Mouse (Mus musculus) MEL (cell line): Measurements from ENCODE around the gene Gm20431. TPM values are rescaled to one million over a fixed set of nuclear protein-coding genes. Genes with fewer than 3 reads are reported as not detected.
A peak's percentile ranks its signal among the peaks of the same experiment; 100 is the strongest.

ENCODE experiments used
- DNase-seq: peaks from one replicate; pipeline ENCODE4 v3.0.0; 2011; ENCODE audit warnings: low read depth, low spot score
- H3K27ac ChIP-seq: 2 replicates; pipeline ENCODE4 v1.5.1; 2012; ENCODE audit warnings: low read depth, mild to moderate bottlenecking, control low read depth, low read length, moderate library complexity; ENCODE audit not compliant: control insufficient read depth
- H3K27me3 ChIP-seq, 2 experiments: fragments of 150-350 bp in 1 of 2; sonication (generic) in 1 of 2; 2 replicates each; pipeline ENCODE4 v1.6.1; 2012; ENCODE audit warnings: low read length in 2 of 2, mild to moderate bottlenecking in 2 of 2, improper control_type of control experiment in 1 of 2, moderate library complexity in 1 of 2; ENCODE audit not compliant: insufficient read depth in 2 of 2, control insufficient read depth in 1 of 2
- H3K36me3 ChIP-seq, 2 experiments: 2 replicates each; pipeline ENCODE4 v1.6.1; 2012 to 2014; ENCODE audit warnings: low read length in 2 of 2, improper control_type of control experiment in 1 of 2, inconsistent platforms in 1 of 2, mild to moderate bottlenecking in 1 of 2; ENCODE audit not compliant: insufficient read depth in 2 of 2, control insufficient read depth in 1 of 2
- H3K4me1 ChIP-seq, 2 experiments: fragments of 150-350 bp in 1 of 2; sonication (generic) in 1 of 2; 2 replicates each; pipeline ENCODE4 v1.6.1; 2012; ENCODE audit warnings: low read length in 2 of 2, improper control_type of control experiment in 1 of 2, mild to moderate bottlenecking in 1 of 2; ENCODE audit not compliant: insufficient read depth in 2 of 2, control insufficient read depth in 1 of 2
- H3K4me3 ChIP-seq, 2 experiments: fragments of 150-350 bp in 1 of 2; sonication (generic) in 1 of 2; 2 replicates each; pipeline ENCODE4 v1.5.1; 2012; ENCODE audit warnings: low read depth in 2 of 2, low read length in 2 of 2, mild to moderate bottlenecking in 2 of 2, moderate library complexity in 2 of 2, control low read depth in 1 of 2, improper control_type of control experiment in 1 of 2; ENCODE audit not compliant: control insufficient read depth in 1 of 2, insufficient read depth in 1 of 2
- H3K79me2 ChIP-seq: 2 replicates; pipeline ENCODE4 v1.6.1; 2012; ENCODE audit warnings: mild to moderate bottlenecking, low read length, moderate library complexity; ENCODE audit not compliant: control insufficient read depth, poor library complexity, insufficient read depth
- H3K9ac ChIP-seq: 2 replicates; pipeline ENCODE4 v1.6.1; 2012; ENCODE audit warnings: low read depth, mild to moderate bottlenecking, control low read depth, low read length, moderate library complexity; ENCODE audit not compliant: control insufficient read depth, poor library complexity, severe bottlenecking
- H3K9me3 ChIP-seq: fragments of 150-350 bp; sonication (generic); replicated peaks from 2 replicates; pipeline ENCODE4 v1.6.1; 2012; ENCODE audit warnings: mild to moderate bottlenecking, low read length, improper control_type of control experiment, moderate library complexity; ENCODE audit not compliant: insufficient read depth
- BHLHE40 ChIP-seq: IDR thresholded peaks from 2 replicates; pipeline ENCODE4 v1.6.1; 2012; ENCODE audit warnings: low read depth, mild to moderate bottlenecking, inconsistent platforms, low read length, improper control_type of control experiment, borderline replicate concordance
- CHD1 ChIP-seq: IDR thresholded peaks from 2 replicates; pipeline ENCODE4 v1.6.1; 2012; ENCODE audit warnings: low read depth, mild to moderate bottlenecking, inconsistent platforms, low read length, improper control_type of control experiment
- CHD2 ChIP-seq: IDR thresholded peaks from 2 replicates; pipeline ENCODE4 v1.6.1; 2011; ENCODE audit warnings: low read length, improper control_type of control experiment
- CTCF ChIP-seq, 3 experiments: IDR thresholded peaks in 2 of 3; conservative IDR thresholded peaks in 1 of 3; 2 replicates each; pipeline ENCODE4 v1.5.1; 2011 to 2012; ENCODE audit warnings: low read length in 3 of 3, low read depth in 2 of 3, mild to moderate bottlenecking in 2 of 3, improper control_type of control experiment in 1 of 3, inconsistent platforms in 1 of 3, mixed read lengths in 1 of 3, moderate library complexity in 1 of 3; ENCODE audit not compliant: control insufficient read depth in 1 of 3, insufficient read depth in 1 of 3, poor library complexity in 1 of 3, severe bottlenecking in 1 of 3
- E2F4 ChIP-seq: IDR thresholded peaks from 2 replicates; pipeline ENCODE4 v1.6.1; 2011; ENCODE audit warnings: low read depth, low read length, improper control_type of control experiment, borderline replicate concordance
- ELF1 ChIP-seq: IDR thresholded peaks from 2 replicates; pipeline ENCODE4 v1.6.1; 2014; ENCODE audit warnings: low read depth, mild to moderate bottlenecking, inconsistent platforms, low read length, improper control_type of control experiment, moderate library complexity
- EP300 ChIP-seq, 2 experiments: IDR thresholded peaks; 2 replicates each; pipeline ENCODE4 v1.6.1; 2011; ENCODE audit warnings: improper control_type of control experiment in 2 of 2, low read length in 2 of 2, low read depth in 1 of 2, mild to moderate bottlenecking in 1 of 2
- ETS1 ChIP-seq: IDR thresholded peaks from 2 replicates; pipeline ENCODE4 v1.6.1; 2012; ENCODE audit warnings: low read depth, mild to moderate bottlenecking, inconsistent platforms, low read length, improper control_type of control experiment, moderate library complexity
- GABPA ChIP-seq: IDR thresholded peaks from 2 replicates; pipeline ENCODE4 v1.6.1; 2012; ENCODE audit warnings: low read depth, mild to moderate bottlenecking, inconsistent platforms, low read length, improper control_type of control experiment, moderate library complexity
- GATA1 ChIP-seq: IDR thresholded peaks from 2 replicates; pipeline ENCODE4 v1.6.1; 2011; ENCODE audit warnings: low read depth, low read length, improper control_type of control experiment
- HCFC1 ChIP-seq: IDR thresholded peaks from 2 replicates; pipeline ENCODE4 v1.6.1; 2012; ENCODE audit warnings: low read depth, mild to moderate bottlenecking, inconsistent platforms, low read length, improper control_type of control experiment, moderate library complexity
- JUND ChIP-seq: IDR thresholded peaks from 2 replicates; pipeline ENCODE4 v1.6.1; 2011; ENCODE audit warnings: low read depth, mild to moderate bottlenecking, improper control_type of control experiment, low read length
- KAT2A ChIP-seq: conservative IDR thresholded peaks from 2 replicates; pipeline ENCODE4 v1.6.1; 2012; ENCODE audit warnings: low read depth, low read length, improper control_type of control experiment, inconsistent platforms
- MAFK ChIP-seq: IDR thresholded peaks from 2 replicates; pipeline ENCODE4 v1.6.1; 2011; ENCODE audit warnings: low read depth, mild to moderate bottlenecking, low read length, improper control_type of control experiment, borderline replicate concordance
- MAX ChIP-seq: IDR thresholded peaks from 2 replicates; pipeline ENCODE4 v1.6.1; 2011; ENCODE audit warnings: low read length, improper control_type of control experiment
- MAZ ChIP-seq: IDR thresholded peaks from 2 replicates; pipeline ENCODE4 v1.6.1; 2012; ENCODE audit warnings: low read depth, mild to moderate bottlenecking, inconsistent platforms, low read length, improper control_type of control experiment
- MEF2A ChIP-seq: IDR thresholded peaks from 2 replicates; pipeline ENCODE4 v1.6.1; 2014; ENCODE audit warnings: low read depth, mild to moderate bottlenecking, inconsistent platforms, low read length, improper control_type of control experiment; ENCODE audit not compliant: poor library complexity, insufficient replicate concordance, severe bottlenecking; ENCODE audit errors: extremely low read depth
- MXI1 ChIP-seq: IDR thresholded peaks from 2 replicates; pipeline ENCODE4 v1.6.1; 2011; ENCODE audit warnings: mild to moderate bottlenecking, low read depth, low read length, improper control_type of control experiment
- MYB ChIP-seq: IDR thresholded peaks from 2 replicates; pipeline ENCODE4 v1.6.1; 2011; ENCODE audit warnings: mild to moderate bottlenecking, low read depth, low read length, improper control_type of control experiment
- MYC ChIP-seq: IDR thresholded peaks from 2 replicates; pipeline ENCODE4 v1.6.1; 2011; ENCODE audit warnings: low read depth, mild to moderate bottlenecking, low read length, improper control_type of control experiment, moderate library complexity
- NELFE ChIP-seq: IDR thresholded peaks from 2 replicates; pipeline ENCODE4 v1.6.1; 2011; ENCODE audit warnings: low read depth, low read length, improper control_type of control experiment
- NRF1 ChIP-seq: IDR thresholded peaks from 2 replicates; pipeline ENCODE4 v1.6.1; 2014; ENCODE audit warnings: low read depth, mild to moderate bottlenecking, inconsistent platforms, low read length, improper control_type of control experiment, moderate library complexity; ENCODE audit not compliant: poor library complexity, insufficient read depth, severe bottlenecking
- POLR2A ChIP-seq, 2 experiments: IDR thresholded peaks; 2 replicates each; pipeline ENCODE4 v1.6.1; 2011 to 2012; ENCODE audit warnings: low read length in 2 of 2, mild to moderate bottlenecking in 2 of 2, control low read depth in 1 of 2, improper control_type of control experiment in 1 of 2, low read depth in 1 of 2, moderate library complexity in 1 of 2; ENCODE audit not compliant: control insufficient read depth in 1 of 2, insufficient read depth in 1 of 2, poor library complexity in 1 of 2
- POLR2AphosphoS2 ChIP-seq: IDR thresholded peaks from 2 replicates; pipeline ENCODE4 v1.6.1; 2011; ENCODE audit warnings: low read length, improper control_type of control experiment
- POLR2AphosphoS5 ChIP-seq: IDR thresholded peaks from 2 replicates; pipeline ENCODE4 v1.6.1; 2012; ENCODE audit warnings: low read depth, borderline replicate concordance, mild to moderate bottlenecking, inconsistent platforms, low read length, moderate library complexity, mixed read lengths
- RAD21 ChIP-seq: IDR thresholded peaks from 2 replicates; pipeline ENCODE4 v1.6.1; 2011; ENCODE audit warnings: mild to moderate bottlenecking, low read depth, low read length, improper control_type of control experiment
- RCOR1 ChIP-seq: IDR thresholded peaks from 2 replicates; pipeline ENCODE4 v1.6.1; 2012; ENCODE audit warnings: low read depth, mild to moderate bottlenecking, inconsistent platforms, low read length, improper control_type of control experiment
- SIN3A ChIP-seq: IDR thresholded peaks from 2 replicates; pipeline ENCODE4 v1.6.1; 2012; ENCODE audit warnings: low read length, improper control_type of control experiment, inconsistent platforms
- SMC3 ChIP-seq: IDR thresholded peaks from 2 replicates; pipeline ENCODE4 v1.6.1; 2011; ENCODE audit warnings: low read depth, low read length, improper control_type of control experiment
- TAL1 ChIP-seq: IDR thresholded peaks from 2 replicates; pipeline ENCODE4 v1.6.1; 2012; ENCODE audit warnings: mild to moderate bottlenecking, inconsistent platforms, low read length, moderate library complexity, mixed read lengths
- TBP ChIP-seq: IDR thresholded peaks from 2 replicates; pipeline ENCODE4 v1.8.0; 2011; ENCODE audit warnings: low read depth, low read length, improper control_type of control experiment
- TCF12 ChIP-seq: IDR thresholded peaks from 2 replicates; pipeline ENCODE4 v1.6.1; 2014; ENCODE audit warnings: low read depth, mild to moderate bottlenecking, inconsistent platforms, low read length, improper control_type of control experiment, moderate library complexity
- UBTF ChIP-seq: IDR thresholded peaks from 2 replicates; pipeline ENCODE4 v1.6.1; 2012; ENCODE audit warnings: low read depth, mild to moderate bottlenecking, inconsistent platforms, low read length, improper control_type of control experiment, moderate library complexity, borderline replicate concordance; ENCODE audit not compliant: insufficient read depth
- USF2 ChIP-seq, 2 experiments: IDR thresholded peaks; 2 replicates each; pipeline ENCODE4 v1.6.1; 2011 to 2012; ENCODE audit warnings: improper control_type of control experiment in 2 of 2, low read length in 2 of 2, borderline replicate concordance in 1 of 2, inconsistent platforms in 1 of 2, low read depth in 1 of 2, mild to moderate bottlenecking in 1 of 2; ENCODE audit not compliant: insufficient read depth in 1 of 2
- ZC3H11A ChIP-seq: IDR thresholded peaks from 2 replicates; pipeline ENCODE4 v1.6.1; 2012; ENCODE audit warnings: low read depth, mild to moderate bottlenecking, inconsistent platforms, low read length, improper control_type of control experiment
- ZKSCAN1 ChIP-seq: IDR thresholded peaks from 2 replicates; pipeline ENCODE4 v1.6.1; 2012; ENCODE audit warnings: low read depth, mild to moderate bottlenecking, inconsistent platforms, low read length, improper control_type of control experiment, moderate library complexity
- ZMIZ1 ChIP-seq: IDR thresholded peaks from 2 replicates; pipeline ENCODE4 v1.6.1; 2012; ENCODE audit warnings: low read depth, mild to moderate bottlenecking, inconsistent platforms, low read length, improper control_type of control experiment, moderate library complexity
- polyA plus RNA-seq, 2 experiments: library from polyadenylated mRNA; stranded (reverse) in 1 of 2; unstranded in 1 of 2; fragments of >175 nt in 1 of 2; fragments of >200 nt in 1 of 2; gene quantifications; 2 replicates each; pipeline versions ENCODE4 v1.2.1 to v1.2.4; 2012; ENCODE audit warnings: low replicate concordance in 2 of 2, low read depth in 1 of 2; ENCODE audit not compliant: insufficient read length in 2 of 2, insufficient read depth in 1 of 2, missing spikeins in 1 of 2
- total RNA-seq: library from RNA; depleted of rRNA; stranded (reverse); fragments of 300-350 nt; gene quantifications from 2 replicates; pipeline ENCODE4 v1.2.3, GENCODE M21; 2012

Gm20431 gene
- total and polyA plus RNA-seq, 3 experiments, result 5.9 to 8.1 TPM; not detected in 1

GRCm38 (mm10) chr2:167679902-167680430 lies 18.7 kb upstream of the Gm20431 start:
- DNase-seq, result peak; percentile 87
- Histone ChIP-seq H3K27me3 (no peaks in the 10 kb centered on the region), H3K4me3 (no peak overlapping the region), H3K9ac (no peak overlapping the region), H3K27ac (no peak overlapping the region), H3K9me3 (no peaks in the 10 kb centered on the region), H3K36me3 (peaks cover 0 to 2% of the 10 kb centered on the region in 2 experiments; a peak in 1 of 4 replicates), H3K79me2 (no peaks in the 10 kb centered on the region), H3K4me1 (peaks cover 0 to 13% of the 10 kb centered on the region in 2 experiments; a peak in 1 of 4 replicates)
- TF ChIP-seq POLR2AphosphoS5 (no peak), MXI1 (peak; percentile 19; the same call in 1 of the 2 replicates), MAZ (no peak), MEF2A (no peak), CTCF (IDR thresholded peaks at IDR 0.05 in 2 of 3, conservative IDR thresholded peaks at IDR 0.05 in 1 of 3; ENCODE audit: control insufficient read depth in 1 of 3, insufficient read depth in 1 of 3, low read depth in 2 of 3, low read length in 3 of 3, poor library complexity in 1 of 3, severe bottlenecking in 1 of 3) (peak; percentile 94 to 97 (median 94)), USF2 (IDR thresholded peaks at IDR 0.05; ENCODE audit: borderline replicate concordance in 1 of 2, insufficient read depth in 1 of 2, low read depth in 1 of 2, low read length in 2 of 2) (no peak), UBTF (no peak), EP300 (IDR thresholded peaks at IDR 0.05; ENCODE audit: low read depth in 1 of 2, low read length in 2 of 2) (no peak), RAD21 (peak; percentile 57), TBP (no peak), TAL1 (no peak), KAT2A (no peak), ZMIZ1 (no peak), CHD1 (no peak), SIN3A (no peak), JUND (no peak), ELF1 (no peak), MAX (no peak), NRF1 (no peak), ZKSCAN1 (no peak), ETS1 (no peak), MYB (no peak), MAFK (no peak), RCOR1 (no peak), GATA1 (no peak), MYC (0 out of 2 replicates have a peak, but pooled peaks have one; percentile 42), POLR2AphosphoS2 (no peak), NELFE (no peak), POLR2A (IDR thresholded peaks at IDR 0.05; ENCODE audit: control insufficient read depth in 1 of 2, insufficient read depth in 1 of 2, low read depth in 1 of 2, low read length in 2 of 2, poor library complexity in 1 of 2) (no peak), SMC3 (peak; percentile 78), ZC3H11A (peak; percentile 44; the same call in 1 of the 2 replicates), CHD2 (no peak), GABPA (no peak), TCF12 (no peak), E2F4 (no peak), BHLHE40 (no peak), HCFC1 (peak; percentile 24; the same call in 1 of the 2 replicates)
